Mouse (Mus musculus) kidney, postnatal 25 days (tissue): Measurements from ENCODE around the gene Pitpnc1.

ENCODE experiments used
- DNase-seq, 2 experiments: peaks; one replicate each; pipeline ENCODE4 v3.0.0; 2021; ENCODE audit warnings: mixed read lengths in 2 of 2

Gene Pitpnc1

DNA sequence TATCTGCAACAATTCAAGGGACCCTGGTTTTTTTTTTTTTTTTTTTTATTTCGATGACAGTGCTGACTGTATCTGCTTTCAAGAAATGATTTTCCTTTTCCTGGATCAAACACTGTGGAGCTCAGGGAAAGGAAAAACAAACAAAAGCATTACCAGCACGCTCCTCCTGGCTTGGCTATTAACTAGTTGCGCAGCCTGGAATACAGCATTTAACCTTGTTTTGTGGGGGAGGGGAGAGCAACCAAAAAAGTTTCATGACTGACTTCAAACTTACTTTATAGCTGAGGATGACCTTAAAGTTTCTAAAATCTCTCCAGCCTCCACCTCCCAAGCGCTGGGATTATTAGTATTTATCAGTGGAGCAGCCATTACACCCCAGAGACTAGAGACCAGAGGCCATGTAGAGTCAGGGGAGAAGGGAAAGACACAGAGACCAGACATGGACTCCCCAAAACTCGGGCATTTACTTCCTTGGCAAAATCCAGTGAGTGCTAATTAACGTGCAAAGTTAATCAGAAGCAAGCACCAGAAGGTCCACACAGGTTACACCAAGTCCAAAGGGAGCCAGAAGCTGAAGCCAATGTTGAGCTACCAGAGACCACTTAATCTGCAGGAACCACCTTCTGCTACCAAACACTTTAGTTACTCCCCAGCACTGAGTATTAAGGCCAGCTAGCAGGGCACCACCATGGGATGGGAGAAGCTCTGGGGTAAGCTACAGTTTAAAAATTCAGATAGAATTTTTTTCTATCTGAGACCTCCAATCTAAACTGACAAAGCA is 3.7 kb downstream of the Pitpnc1 start:
- peak; percentile 39 to 59 for DNase-seq

DNA sequence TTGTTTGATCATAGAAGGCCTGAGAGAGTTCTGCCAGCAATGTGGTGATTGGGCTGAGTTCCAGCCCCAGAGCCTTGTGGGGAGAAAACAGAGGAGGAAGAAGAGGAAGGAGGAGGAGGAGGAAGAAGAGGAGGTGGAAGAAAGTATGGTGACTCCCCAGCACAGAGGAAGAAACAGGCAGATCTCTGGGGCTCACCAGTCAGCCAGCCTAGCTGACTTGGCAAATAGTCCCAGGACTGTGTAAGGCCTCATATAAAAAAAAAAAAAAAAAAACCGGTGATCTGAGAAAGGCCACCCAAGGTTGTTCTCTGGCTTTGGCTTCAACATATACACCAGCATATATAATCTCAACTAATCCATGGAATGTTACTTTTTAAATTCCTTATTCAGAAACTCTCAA is 4.5 kb downstream of the Pitpnc1 start:
- peak; percentile 21 to 39 for DNase-seq

DNA sequence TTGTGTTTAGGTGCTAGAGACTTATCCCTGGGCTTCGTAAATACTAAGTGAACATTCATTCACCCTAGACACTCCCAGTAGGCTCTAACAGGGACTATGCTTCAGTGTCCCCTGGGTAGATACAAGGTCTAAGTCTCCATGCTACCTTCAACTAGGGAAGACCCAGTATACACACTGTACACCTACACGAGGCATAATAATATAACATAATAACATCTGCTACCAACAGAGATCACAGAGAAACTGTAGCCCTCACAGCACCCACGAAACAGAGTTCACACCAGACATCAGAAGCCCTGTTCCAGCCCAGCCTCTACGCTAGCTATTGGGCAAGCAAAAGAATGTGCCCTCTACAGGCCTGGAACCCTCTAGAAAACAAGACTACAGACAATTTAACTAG is 5.5 kb downstream of the Pitpnc1 start:
- DNase-seq: no peak

DNA sequence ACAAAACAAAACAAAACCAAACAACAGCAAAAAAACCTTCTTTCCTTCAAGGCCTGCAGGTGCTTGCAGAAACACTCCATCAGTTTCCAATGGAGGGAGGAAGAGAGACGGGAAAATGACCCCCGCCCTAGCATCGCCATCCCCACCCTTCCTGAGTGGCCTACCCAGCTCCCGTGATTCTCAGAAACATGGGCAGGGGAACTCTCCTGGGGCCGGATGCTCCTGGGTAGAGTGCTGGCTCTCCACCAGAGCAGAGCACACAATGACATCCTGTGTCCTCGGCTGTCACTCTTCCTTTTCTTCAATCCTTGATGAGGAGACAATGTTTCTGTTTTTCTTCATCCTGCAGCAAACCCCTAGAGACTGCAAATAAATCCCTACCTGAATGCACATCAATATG is 6.4 kb downstream of the Pitpnc1 start:
- DNase-seq: peak; percentile 49 to 74

DNA sequence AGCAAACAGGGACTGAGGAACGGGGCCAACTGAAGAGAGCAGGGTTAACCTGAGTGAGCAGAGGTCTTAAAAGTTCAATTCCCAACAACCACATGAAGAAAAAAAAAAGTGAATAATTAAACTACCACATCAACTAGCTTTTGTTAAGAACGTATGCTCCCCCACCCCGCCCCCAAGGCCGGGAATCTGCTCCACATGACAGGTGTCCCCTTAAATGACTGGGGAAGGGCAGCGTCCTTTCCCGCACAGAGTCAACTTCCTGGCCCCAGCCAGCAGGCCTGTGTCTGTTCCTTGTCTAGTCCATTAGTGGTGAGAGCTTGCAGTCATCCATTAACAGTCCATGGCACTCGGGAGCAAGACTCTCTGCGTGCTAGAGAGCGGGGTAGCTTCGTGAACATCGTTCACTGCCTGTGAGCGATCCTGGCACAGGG is 7.2 kb downstream of the Pitpnc1 start:
- peak; percentile 63 to 82 for DNase-seq

DNA sequence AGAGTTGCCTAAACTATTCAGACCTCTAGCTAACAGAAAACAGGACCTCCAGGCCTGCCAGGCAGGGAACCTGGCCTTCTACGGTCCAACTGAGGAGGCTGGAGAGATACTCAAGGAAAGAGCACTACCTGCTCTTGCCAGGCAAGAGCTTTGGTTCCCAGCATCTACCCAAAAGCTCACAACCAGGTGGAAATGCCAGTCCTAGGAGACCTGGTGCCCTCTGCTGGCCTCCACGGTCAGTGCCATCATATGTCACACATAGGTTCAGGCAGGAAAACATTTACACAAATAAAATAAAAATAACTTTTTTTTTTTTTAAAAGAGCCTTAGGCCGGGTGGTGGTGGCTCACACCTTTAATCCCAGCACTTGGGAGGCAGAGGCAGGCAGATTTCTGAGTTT is 8.0 kb downstream of the Pitpnc1 start:
- peak in 1 of 2 experiments; percentile 33 for DNase-seq

DNA sequence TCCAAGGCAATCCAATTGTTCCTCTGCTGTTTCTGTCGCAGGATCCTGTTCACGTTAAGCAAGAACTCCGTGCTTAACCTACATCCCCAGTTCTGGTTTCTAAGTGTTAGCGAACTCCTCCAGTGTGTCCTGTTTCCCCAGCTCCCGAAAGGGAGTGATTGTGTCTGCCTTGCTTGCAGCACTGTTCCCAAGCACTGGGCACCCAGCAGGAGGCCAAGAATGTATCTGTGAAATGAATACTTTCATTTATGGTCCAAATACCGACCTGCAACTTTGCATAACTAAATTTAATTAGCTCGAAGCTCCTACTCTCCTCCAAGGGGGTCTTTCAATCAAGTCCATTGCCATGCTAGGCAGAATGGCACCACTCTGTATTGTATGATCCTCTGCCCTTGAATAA is 10.7 kb downstream of the Pitpnc1 start:
- no peak for DNase-seq

DNA sequence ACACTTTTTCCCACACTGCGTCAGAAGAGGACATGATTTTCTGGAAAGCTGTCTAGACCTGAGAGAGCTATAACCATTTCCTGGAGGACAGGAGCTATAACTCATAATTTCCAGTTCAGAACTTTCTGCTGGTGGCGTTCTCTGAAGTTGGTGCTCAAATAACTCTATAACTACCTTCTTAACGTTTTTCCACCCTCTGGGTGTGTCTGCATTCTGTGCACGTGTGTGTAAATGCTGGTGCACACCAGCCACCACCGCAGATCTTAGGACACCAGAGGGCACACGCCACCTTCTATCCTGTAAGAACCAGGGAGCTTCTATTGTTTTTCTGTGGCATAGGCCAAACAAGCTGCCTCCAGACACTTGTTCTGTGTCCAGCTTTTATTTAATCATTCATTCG is 11.5 kb downstream of the Pitpnc1 start:
- no peak for DNase-seq

DNA sequence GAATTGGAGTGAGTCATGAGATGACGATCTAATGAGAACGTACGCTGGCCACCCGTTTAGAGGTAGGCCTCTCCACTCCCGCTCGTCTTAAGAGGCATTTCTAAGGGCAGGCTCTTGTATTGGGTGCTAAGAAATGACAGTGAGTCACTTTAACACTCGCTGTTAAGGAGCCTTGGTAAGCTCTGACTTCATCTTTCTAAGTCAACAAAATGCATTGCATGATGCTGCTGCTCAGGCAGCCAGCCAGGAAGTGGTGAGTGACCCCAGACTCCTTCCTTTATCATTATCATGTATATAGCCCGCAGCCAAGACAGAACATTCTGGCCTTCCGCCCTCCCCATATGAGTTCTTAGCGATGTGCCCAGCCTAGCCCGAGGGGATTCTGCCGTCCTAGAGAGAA is 12.2 kb downstream of the Pitpnc1 start:
- DNase-seq: no peak

DNA sequence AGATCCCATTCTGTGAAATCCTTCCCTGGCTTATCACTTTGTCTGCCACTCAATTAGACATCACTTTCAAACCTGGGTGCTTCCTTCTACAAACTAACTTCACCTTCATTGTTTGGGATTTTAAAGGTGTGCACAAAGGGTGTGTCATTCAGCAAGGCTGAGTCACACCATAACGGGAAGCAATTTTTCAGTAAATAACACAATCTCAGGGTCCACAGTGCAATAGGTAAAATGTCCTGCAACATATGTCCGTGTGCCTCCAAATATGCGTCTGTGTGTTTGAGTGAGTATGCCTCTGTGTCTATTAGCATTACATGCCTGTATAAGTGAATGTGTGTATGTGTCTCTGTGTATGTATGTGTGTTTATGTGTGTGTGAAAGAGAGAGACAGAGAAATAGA is 13.2 kb downstream of the Pitpnc1 start:
- DNase-seq: no peak

DNA sequence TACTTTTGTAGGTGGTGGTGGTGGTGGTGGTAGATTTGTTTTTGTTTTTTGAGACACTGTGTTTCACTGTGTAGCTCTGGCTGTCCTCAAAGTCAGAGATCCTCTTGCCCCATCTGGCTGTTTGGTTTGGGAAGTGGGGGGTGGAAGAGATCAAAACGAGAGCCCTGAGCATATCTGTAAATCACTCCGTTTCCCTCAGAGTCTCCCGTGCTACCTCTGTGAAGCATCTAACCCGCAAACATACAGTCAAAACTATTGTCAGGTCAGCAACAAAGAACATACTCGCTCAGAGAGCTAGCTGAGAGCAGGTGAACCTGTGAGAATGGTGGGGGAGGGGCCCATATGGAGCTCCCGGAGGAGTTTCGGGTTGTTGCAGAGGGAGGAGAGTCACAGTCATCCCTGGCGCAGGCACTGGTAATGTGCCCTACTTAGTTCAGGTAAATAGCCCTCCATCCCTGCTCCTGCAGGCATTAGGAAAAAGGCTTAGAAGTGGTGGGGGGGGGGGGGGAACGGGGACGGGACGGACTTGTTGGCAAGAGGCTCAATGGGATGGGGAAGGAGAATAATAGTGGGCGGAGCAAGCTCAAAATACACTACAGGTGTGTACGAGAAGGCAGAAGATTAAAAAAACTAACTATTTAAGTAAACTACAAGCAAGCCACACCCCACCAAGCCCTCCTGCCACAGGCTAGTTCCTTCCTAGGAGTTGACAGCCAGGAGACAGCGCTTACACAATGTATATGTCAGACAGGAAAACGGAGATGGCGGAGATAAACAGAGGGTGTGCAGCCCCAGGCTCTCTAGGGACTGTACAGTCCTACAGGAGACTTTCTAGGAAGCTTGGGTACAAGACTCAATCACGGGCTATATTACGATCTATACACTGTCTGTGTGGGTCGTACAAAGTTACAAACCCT is 15.7 kb downstream of the Pitpnc1 start:
- peak in 1 of 2 experiments; percentile 37 for DNase-seq

DNA sequence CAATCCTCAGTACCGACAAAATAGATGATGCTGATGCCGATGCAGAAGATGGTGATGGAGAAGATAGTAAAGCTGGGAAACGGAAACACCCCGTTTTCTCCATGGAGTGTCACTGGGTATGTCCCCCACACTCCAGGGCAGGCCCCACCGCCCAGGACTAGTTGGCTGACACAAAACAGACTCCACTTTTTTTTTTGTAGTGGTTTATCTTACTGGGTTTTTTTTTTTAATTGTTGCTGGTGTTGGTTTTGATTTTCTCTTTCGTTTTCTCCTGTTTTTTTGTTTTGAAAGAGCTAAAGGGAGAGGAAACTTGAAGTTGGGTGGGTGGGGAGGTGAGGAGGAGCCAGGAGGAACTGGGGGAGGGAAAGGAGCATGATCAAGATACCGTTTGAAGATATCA is 18.4 kb downstream of the Pitpnc1 start:
- DNase-seq: no peak

DNA sequence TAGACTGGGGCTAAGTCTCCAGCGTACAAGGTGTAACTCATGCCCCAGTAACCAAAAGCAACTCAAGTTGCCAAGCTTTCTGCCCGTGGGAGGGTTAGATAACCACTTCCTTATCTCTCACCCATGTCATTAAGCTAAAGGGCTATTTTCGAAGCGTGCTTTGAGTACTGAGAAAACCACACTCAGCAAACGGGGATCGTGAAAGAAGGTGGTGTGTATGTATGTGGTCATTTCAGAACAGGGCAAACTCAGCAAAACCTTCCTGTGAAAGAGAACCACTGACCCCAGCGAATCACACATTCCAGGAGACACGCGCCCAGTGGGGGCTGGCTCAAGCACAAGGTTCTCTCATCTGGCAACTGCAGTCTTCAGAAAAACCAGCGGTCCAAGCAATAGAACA is 19.4 kb downstream of the Pitpnc1 start:
- peak; percentile 76 to 87 for DNase-seq

DNA sequence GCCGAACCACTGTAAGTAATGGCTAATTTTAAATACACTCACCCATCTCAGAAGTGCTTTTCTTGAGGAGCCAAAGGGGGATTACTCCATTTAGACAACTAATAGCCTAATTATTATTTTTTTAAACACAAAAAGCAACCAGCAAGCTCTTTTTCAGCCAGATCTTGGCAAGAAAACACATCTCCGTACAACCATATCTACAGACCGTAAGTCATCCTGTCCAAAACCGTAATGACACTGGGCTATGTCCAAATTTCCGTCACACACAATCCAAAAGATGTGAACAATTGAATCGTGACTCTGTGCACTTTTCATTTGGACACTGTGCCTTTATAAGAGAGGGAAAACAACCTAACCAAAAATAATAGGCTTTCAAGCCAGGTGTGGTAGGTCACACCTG is 20.4 kb downstream of the Pitpnc1 start:
- DNase-seq: peak in 1 of 2 experiments; percentile 53

DNA sequence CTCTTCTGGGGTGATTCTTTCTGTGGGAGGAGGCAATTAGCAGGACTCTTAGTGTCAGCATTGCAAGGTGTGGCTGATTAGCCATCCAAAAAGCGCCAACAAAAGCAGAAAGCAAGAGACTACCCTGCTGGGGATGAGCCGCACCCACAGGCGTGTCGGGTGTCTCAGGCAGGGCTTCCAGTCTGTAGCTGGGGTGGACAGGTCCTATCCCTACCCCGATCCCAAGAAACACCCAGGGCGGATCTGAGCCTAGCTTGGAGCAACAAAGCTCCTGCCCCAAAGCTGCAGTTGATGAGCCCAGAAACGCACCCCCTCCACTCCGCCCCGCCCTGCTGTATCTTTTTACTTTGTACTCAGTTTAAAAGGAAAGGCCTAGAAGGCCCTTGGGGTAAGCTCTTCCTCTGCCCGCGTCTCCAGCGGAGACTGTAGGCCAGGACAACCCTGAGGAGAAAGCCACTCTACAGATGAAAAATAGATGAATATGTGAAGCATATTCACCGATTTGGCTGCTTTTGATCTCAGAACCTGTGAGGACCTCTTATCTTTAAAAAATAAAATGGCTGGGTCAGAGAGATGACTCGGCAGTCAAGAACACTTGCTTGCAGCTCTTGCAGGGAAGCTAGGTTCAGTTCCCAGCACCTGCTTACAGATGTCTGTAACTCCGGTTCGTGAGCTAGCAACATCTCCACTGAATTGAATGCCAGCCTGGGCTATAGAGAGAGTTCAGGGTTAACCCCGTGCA is 21.2 kb downstream of the Pitpnc1 start:
- no peak for DNase-seq

DNA sequence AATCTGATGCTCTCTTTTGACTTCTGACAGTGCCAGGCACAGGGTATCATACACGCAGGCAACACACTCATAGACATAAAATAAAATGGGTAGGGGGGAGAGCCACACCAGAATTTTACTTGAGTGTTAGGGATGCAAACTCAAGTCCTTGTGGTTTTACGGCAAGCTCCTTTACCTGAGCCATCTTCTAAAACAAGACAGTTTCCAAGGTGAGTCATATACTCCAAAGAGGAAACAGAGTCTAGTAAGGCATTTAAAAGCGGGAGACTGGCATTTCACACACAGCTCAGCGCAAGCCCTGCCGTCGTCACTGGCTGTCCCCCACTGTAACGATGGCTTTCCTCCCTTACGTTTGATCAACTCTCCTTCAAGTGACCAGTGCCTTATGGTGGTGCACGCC is 22.6 kb downstream of the Pitpnc1 start:
- no peak for DNase-seq

DNA sequence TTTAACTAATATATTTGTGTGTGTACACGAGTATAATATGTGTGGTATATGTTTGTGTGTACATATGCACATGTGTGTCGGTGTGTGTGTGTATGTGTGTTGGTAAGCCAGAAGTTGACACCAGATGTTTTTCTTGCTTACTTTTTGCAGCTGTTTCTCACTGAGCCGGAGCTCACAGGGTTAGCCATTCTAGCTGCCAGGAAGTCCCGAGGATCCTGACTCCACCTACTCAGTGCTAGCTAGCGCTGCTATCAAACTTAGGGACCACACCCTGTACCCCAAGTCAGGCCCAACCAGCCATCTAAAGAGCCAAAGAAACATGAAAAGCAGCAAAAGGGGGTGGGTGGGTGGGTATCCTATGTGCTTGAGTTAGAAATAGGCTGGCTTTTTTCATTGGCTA is 23.1 kb downstream of the Pitpnc1 start:
- no peak for DNase-seq

DNA sequence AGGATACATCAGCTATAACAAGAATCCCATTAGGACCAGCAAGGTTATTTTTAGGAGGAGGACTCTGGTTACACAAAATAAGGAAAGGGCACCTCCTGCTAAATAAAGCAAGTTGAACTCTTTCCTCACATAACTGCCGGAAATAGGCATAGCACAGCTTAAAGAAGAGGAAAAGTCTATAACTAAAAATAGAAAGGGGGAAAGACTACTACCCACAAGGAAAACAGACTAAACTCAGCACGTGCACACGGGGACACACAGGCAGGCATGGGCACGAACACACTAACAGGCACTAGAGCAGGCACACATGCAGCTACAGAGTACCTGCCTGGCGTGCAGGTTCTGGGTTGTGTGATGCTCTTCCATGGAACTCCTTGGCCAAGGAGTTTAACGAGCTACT is 23.8 kb downstream of the Pitpnc1 start:
- no peak for DNase-seq

DNA sequence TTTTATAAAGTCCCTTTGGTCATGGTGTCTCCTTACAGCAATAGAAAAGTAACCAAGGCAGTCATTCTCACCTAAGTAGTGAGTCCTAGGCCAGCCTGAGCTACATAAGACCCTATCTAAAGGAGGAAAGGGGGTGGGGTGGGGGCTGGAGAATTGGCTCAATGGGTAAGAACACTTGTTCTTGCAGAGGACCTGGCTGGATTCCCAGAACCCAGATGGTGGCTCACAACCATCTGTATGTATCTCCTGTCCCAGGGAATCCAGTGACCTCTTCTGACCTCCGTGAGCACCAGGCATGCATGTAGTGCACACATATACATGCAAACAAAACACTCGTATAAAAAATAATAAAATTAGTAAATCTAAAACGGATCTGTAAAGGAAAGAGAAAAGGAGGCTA is 24.8 kb downstream of the Pitpnc1 start:
- DNase-seq: no peak

DNA sequence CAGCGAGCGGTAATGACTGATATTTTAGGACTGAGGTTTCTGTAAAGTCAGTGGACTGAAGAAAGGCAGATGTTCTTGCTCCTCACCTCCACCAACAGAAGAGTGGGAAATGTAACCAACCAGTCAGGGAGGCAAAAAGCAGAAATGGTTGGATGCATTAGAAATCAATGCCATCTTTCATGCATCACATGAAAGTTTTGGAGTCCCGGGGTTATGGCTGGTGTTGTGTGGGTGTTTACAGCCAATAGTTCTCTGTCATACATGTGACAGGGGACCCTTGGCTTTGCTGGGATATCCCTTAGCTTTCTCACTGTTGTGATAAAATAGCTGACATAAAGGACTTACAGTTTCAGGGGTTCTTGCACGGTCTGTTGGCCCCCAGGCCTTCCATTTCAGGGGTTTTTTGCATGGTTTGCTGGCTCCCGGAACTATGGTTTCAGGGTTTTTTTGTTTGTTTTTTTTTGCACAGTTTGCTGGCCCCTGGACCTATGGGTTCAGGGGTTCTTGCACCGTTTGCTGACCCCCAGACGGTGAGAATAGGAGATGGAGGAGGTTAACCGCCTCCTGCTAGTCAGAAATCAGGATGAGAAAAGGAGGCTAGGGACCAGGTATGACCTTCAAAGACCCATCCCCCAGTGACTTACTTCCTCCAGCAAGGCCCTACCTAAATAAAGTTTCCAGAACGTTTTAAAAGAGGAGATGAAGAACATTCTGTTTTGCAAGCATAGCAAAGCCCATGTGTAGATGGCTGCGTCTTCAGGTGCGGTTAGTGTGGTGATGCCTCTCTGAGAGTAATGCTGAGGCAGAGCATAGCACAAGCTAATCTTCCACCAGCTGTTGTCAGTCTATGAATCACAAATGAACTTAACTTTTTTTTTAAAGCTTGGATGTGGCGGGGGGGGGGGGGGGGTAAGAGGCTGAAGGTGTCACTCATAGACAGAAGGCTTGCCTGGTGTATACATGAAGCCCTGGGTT is 27.1 kb downstream of the Pitpnc1 start:
- no peak for DNase-seq

DNA sequence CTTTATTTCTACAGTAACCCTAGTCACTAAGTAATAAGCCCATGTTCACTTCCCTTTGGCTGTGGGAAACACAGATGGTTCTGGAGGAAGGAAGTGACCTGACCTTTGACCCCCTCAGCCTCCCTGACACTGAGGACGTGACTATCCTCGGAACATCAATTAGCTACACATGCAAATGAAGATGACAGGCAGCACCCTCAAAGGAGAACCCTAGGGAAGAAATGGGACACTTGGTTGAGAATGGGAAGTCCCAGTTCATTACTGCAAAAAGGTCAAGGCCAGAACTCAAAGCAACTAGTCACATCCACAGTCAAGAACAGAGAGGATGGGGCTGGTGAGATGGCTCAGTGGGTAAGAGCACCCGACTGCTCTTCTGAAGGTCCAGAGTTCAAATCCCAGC is 29.4 kb downstream of the Pitpnc1 start:
- peak; percentile 36 to 53 for DNase-seq

DNA sequence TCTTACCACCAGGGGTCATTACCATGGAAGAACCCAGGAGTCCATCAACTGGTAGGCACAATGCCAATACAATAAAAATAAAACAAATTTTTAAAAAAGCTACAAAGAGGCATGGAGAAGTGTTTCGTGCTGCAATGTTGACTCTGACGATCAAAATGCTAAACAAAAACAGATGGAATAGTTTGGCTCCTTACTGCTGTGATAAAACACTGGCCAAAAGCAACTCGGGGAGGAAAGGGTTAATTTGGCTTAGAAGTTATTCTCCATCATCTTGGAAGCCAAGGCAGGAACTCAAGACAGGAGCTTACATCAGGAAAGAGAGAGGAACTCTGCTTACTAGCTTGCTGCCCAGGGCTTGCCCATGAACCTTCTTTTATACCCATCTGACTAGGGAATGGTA is 32.4 kb downstream of the Pitpnc1 start:
- no peak for DNase-seq
